Mouse (Mus musculus): ENCODE data around the gene Frrs1. TPM values are rescaled to one million over a fixed set of nuclear protein-coding genes. Genes with fewer than 3 reads are reported as not detected.

Frrs1 gene
- total and polyA plus RNA-seq, 2 experiments from 2014 or later, result 3.2 to 9.9 TPM

- peaks cover 19% of the 10 kb centered on the region for H3K36me3 ChIP-seq (replicated peaks; ENCODE audit: control insufficient read depth, insufficient read depth, low read length)
- peak overlapping the region; percentile 80 for H3K27ac ChIP-seq (ENCODE audit: low read depth)
- TF ChIP-seq CTCF (IDR thresholded peaks at IDR 0.05; ENCODE audit: low read depth) (no peak), EP300 (IDR thresholded peaks at IDR 0.05; ENCODE audit: low read depth) (no peak)
- H3K9ac ChIP-seq (replicated peaks; ENCODE audit: low read depth, low read length), result no peak overlapping the region
- 0 out of 2 replicates have a peak, but pooled peaks cover 5% of the 10 kb centered on the region for H3K9me3 ChIP-seq (replicated peaks; ENCODE audit: control insufficient read depth, low read length)
- DNase-seq (ENCODE audit: low spot score), result no peak
- no peak overlapping the region for H3K4me3 ChIP-seq (ENCODE audit: low read depth, low read length)
- 84% methylated on average over 6 of the region's 6 CpGs for WGBS
- no peak overlapping the region for H3K4me2 ChIP-seq (ENCODE audit: low read depth, low read length)
- H3K27me3 ChIP-seq (ENCODE audit: control insufficient read depth, insufficient read depth, low read length), result no peaks in the 10 kb centered on the region
- peaks cover 16% of the 10 kb centered on the region for H3K4me1 ChIP-seq (ENCODE audit: control insufficient read depth, insufficient read depth)
- ATAC-seq (ENCODE audit: insufficient read depth, low read depth), result no peak
Observed at GRCm38 (mm10) chr3:116942751-116943150, 83.5 kb downstream of the Frrs1 start.

- Histone ChIP-seq H3K4me3 (ENCODE audit: low read depth, low read length) (no peak overlapping the region), H3K9me3 (replicated peaks; ENCODE audit: control insufficient read depth, low read length) (0 out of 2 replicates have a peak, but pooled peaks cover 1% of the 10 kb centered on the region), H3K9ac (replicated peaks; ENCODE audit: low read depth, low read length) (no peak overlapping the region), H3K36me3 (replicated peaks; ENCODE audit: control insufficient read depth, insufficient read depth, low read length) (peaks cover 21% of the 10 kb centered on the region), H3K27me3 (ENCODE audit: control insufficient read depth, insufficient read depth, low read length) (no peaks in the 10 kb centered on the region), H3K4me2 (ENCODE audit: low read depth, low read length) (no peak overlapping the region), H3K4me1 (ENCODE audit: control insufficient read depth, insufficient read depth) (peaks cover 16% of the 10 kb centered on the region), H3K27ac (ENCODE audit: low read depth) (peak overlapping the region; percentile 80)
- ATAC-seq (ENCODE audit: insufficient read depth, low read depth) (peak; percentile 92), DNase-seq (ENCODE audit: low spot score) (peak; percentile 78)
- TF ChIP-seq CTCF (IDR thresholded peaks at IDR 0.05; ENCODE audit: low read depth) (no peak), EP300 (IDR thresholded peaks at IDR 0.05; ENCODE audit: low read depth) (peak; percentile 55; the same call in 1 of the 2 replicates)
- 20% methylated on average over 4 of the region's 4 CpGs for WGBS
Observed at GRCm38 (mm10) chr3:116943422-116943821, 84.2 kb downstream of the Frrs1 start.

- Histone ChIP-seq H3K9me3 (replicated peaks; ENCODE audit: control insufficient read depth, low read length) (no peaks in the 10 kb centered on the region), H3K4me2 (ENCODE audit: low read depth, low read length) (no peak overlapping the region), H3K27ac (ENCODE audit: low read depth) (no peak overlapping the region), H3K27me3 (ENCODE audit: control insufficient read depth, insufficient read depth, low read length) (no peaks in the 10 kb centered on the region), H3K9ac (replicated peaks; ENCODE audit: low read depth, low read length) (no peak overlapping the region), H3K4me1 (ENCODE audit: control insufficient read depth, insufficient read depth) (peaks cover 20% of the 10 kb centered on the region), H3K4me3 (ENCODE audit: low read depth, low read length) (no peak overlapping the region), H3K36me3 (replicated peaks; ENCODE audit: control insufficient read depth, insufficient read depth, low read length) (peaks cover 19% of the 10 kb centered on the region)
- DNase-seq (ENCODE audit: low spot score) (no peak), ATAC-seq (ENCODE audit: insufficient read depth, low read depth) (no peak)
- 64% methylated on average over 4 of the region's 4 CpGs for WGBS
- TF ChIP-seq CTCF (IDR thresholded peaks at IDR 0.05; ENCODE audit: low read depth) (no peak), EP300 (IDR thresholded peaks at IDR 0.05; ENCODE audit: low read depth) (no peak)
Observed at GRCm38 (mm10) chr3:116946476-116946875, 87.2 kb downstream of the Frrs1 start.

GRCm38 (mm10) chr3:116950665-116951115 lies 91.4 kb downstream of the Frrs1 start:
- no peak overlapping the region for H3K27ac ChIP-seq (ENCODE audit: low read depth)
- TF ChIP-seq EP300 (IDR thresholded peaks at IDR 0.05; ENCODE audit: low read depth) (no peak), CTCF (IDR thresholded peaks at IDR 0.05; ENCODE audit: low read depth) (no peak)
- DNase-seq (ENCODE audit: low spot score) (no peak), ATAC-seq (ENCODE audit: insufficient read depth, low read depth) (no peak)
- H3K27me3 ChIP-seq (ENCODE audit: control insufficient read depth, insufficient read depth, low read length), result no peaks in the 10 kb centered on the region
- H3K4me1 ChIP-seq (ENCODE audit: control insufficient read depth, insufficient read depth), result peaks cover 14% of the 10 kb centered on the region
- WGBS, result 74% methylated on average over 6 of the region's 6 CpGs
- H3K4me3 ChIP-seq (ENCODE audit: low read depth, low read length), result no peak overlapping the region
- H3K9ac ChIP-seq (replicated peaks; ENCODE audit: low read depth, low read length), result no peak overlapping the region
- H3K36me3 ChIP-seq (replicated peaks; ENCODE audit: control insufficient read depth, insufficient read depth, low read length), result peaks cover 19% of the 10 kb centered on the region
- no peak overlapping the region for H3K4me2 ChIP-seq (ENCODE audit: low read depth, low read length)
- H3K9me3 ChIP-seq (replicated peaks; ENCODE audit: control insufficient read depth, low read length), result no peaks in the 10 kb centered on the region

- WGBS, result 31% methylated on average over 3 of the region's 3 CpGs
- Histone ChIP-seq H3K4me3 (ENCODE audit: low read depth, low read length) (no peak overlapping the region), H3K4me1 (ENCODE audit: control insufficient read depth, insufficient read depth) (peaks cover 14% of the 10 kb centered on the region), H3K36me3 (replicated peaks; ENCODE audit: control insufficient read depth, insufficient read depth, low read length) (peaks cover 17% of the 10 kb centered on the region), H3K4me2 (ENCODE audit: low read depth, low read length) (no peak overlapping the region), H3K9ac (replicated peaks; ENCODE audit: low read depth, low read length) (no peak overlapping the region), H3K27me3 (ENCODE audit: control insufficient read depth, insufficient read depth, low read length) (no peaks in the 10 kb centered on the region), H3K9me3 (replicated peaks; ENCODE audit: control insufficient read depth, low read length) (no peaks in the 10 kb centered on the region), H3K27ac (ENCODE audit: low read depth) (peak overlapping the region; percentile 67)
- ATAC-seq (ENCODE audit: insufficient read depth, low read depth) (peak; percentile 64; the same call in 1 of the 2 replicates), DNase-seq (ENCODE audit: low spot score) (no peak)
- no peak for TF ChIP-seq CTCF (IDR thresholded peaks at IDR 0.05; ENCODE audit: low read depth)
- TF ChIP-seq EP300 (IDR thresholded peaks at IDR 0.05; ENCODE audit: low read depth), result no peak
Observed at GRCm38 (mm10) chr3:116951489-116951888, 92.2 kb downstream of the Frrs1 start.

Data from heart, postnatal 0 days (tissue).